Mouse (Mus musculus): ENCODE measurements at regions not wholly inside any gene's neighbourhood (a gene's known extent, or its start where the extent isn't known, plus 50 kb on each side); places are given as distances from the start of the nearest gene placed in this dataset.

- TF ChIP-seq ZC3H11A (IDR thresholded peaks at IDR 0.05; ENCODE audit: borderline replicate concordance, low read depth, low read length) (no peak), MAFK (IDR thresholded peaks at IDR 0.05; ENCODE audit: insufficient read depth, low read depth, low read length) (no peak), CHD2 (IDR thresholded peaks at IDR 0.05; ENCODE audit: low read depth, low read length) (no peak), HCFC1 (IDR thresholded peaks at IDR 0.05; ENCODE audit: borderline replicate concordance, insufficient read depth, low read length) (no peak), ZNF384 (IDR thresholded peaks at IDR 0.05; ENCODE audit: low read depth, low read length) (no peak)
Observed at GRCm38 (mm10) chr3:6173775-6174174, 423.2 kb downstream of the Gm8797 start.
